Mouse (Mus musculus) hindbrain, embryonic 16.5 days (tissue): ENCODE data around the gene Pcdh9. TPM values are rescaled to one million over a fixed set of nuclear protein-coding genes. Genes with fewer than 3 reads are reported as not detected.

ENCODE experiments used
- ATAC-seq: fragments of 200-750 bp; cut with Nextera tagmentation; 2 replicates; pipeline ENCODE4 v1.8.0; 2017; ENCODE audit warnings: moderate TSS enrichment, moderate library complexity
- H3K27ac ChIP-seq: fragments of 300-500 bp; sonication (generic); 2 replicates; pipeline ENCODE4 v1.5.1; 2014; ENCODE audit warnings: low read depth, mild to moderate bottlenecking, control low read depth, low read length, moderate library complexity
- H3K27me3 ChIP-seq: fragments of 300-500 bp; sonication (generic); replicated peaks from 2 replicates; pipeline ENCODE4 v1.6.1; 2014; ENCODE audit warnings: low read length; ENCODE audit not compliant: control insufficient read depth, insufficient read depth
- H3K36me3 ChIP-seq: fragments of 300-500 bp; sonication (generic); 2 replicates; pipeline ENCODE4 v1.6.1; 2014; ENCODE audit warnings: mild to moderate bottlenecking, low read length, moderate library complexity, mixed read lengths; ENCODE audit not compliant: control insufficient read depth, insufficient read depth
- H3K4me1 ChIP-seq: fragments of 300-500 bp; sonication (generic); 2 replicates; pipeline ENCODE4 v1.6.1; 2014; ENCODE audit warnings: low read depth, low read length; ENCODE audit not compliant: control insufficient read depth, insufficient read depth
- H3K4me2 ChIP-seq: fragments of 300-500 bp; sonication (generic); 2 replicates; pipeline ENCODE4 v1.6.1; 2014; ENCODE audit warnings: mild to moderate bottlenecking, low read length, control low read depth, moderate library complexity
- H3K4me3 ChIP-seq: fragments of 300-500 bp; sonication (generic); 2 replicates; pipeline ENCODE4 v1.5.1; 2014; ENCODE audit warnings: mild to moderate bottlenecking, low read length, control low read depth, moderate library complexity
- H3K9ac ChIP-seq: fragments of 300-500 bp; sonication (generic); 2 replicates; pipeline ENCODE4 v1.6.1; 2014; ENCODE audit warnings: low read depth, mild to moderate bottlenecking, control low read depth, low read length, moderate library complexity
- H3K9me3 ChIP-seq: fragments of 300-500 bp; sonication (generic); 2 replicates; pipeline ENCODE4 v1.6.1; 2014; ENCODE audit warnings: mild to moderate bottlenecking, low read length, moderate library complexity; ENCODE audit not compliant: control insufficient read depth
- WGBS: fragments of 180-500 bp; shearing (Covaris S2); extraction: QIAGEN DNeasy Blood & Tissue Kit; methylation state at CpG from one replicate; pipeline ENCODE4 v1.1.7; 2014; 5-methylcytosine and 5-hydroxymethylcytosine counted together
- polyA plus RNA-seq: library from polyadenylated mRNA; unstranded; fragments of >200 nt; fragmentation: Nextera tagmentation; extraction: Ambion mirVana; gene quantifications from 2 replicates; pipeline ENCODE4 v1.2.1, GENCODE M21; 2015

Gene Pcdh9
- polyA plus RNA-seq, 1 experiment from 2014 or later: 232 TPM

- no peaks in the 10 kb centered on the region for H3K27me3 ChIP-seq
- no peaks in the 10 kb centered on the region for H3K9me3 ChIP-seq
- WGBS: 50% methylated on average over 6 of the region's 6 CpGs
- H3K27ac ChIP-seq: no peak overlapping the region
- ATAC-seq: no peak
- no peak overlapping the region for H3K9ac ChIP-seq
- H3K4me1 ChIP-seq: peaks cover 7% of the 10 kb centered on the region
- no peak overlapping the region for H3K4me2 ChIP-seq
- H3K4me3 ChIP-seq: no peak overlapping the region
- no peaks in the 10 kb centered on the region for H3K36me3 ChIP-seq
Observed at GRCm38 (mm10) chr14:93827159-93827558, 63.3 kb downstream of the Pcdh9 start.

DNA sequence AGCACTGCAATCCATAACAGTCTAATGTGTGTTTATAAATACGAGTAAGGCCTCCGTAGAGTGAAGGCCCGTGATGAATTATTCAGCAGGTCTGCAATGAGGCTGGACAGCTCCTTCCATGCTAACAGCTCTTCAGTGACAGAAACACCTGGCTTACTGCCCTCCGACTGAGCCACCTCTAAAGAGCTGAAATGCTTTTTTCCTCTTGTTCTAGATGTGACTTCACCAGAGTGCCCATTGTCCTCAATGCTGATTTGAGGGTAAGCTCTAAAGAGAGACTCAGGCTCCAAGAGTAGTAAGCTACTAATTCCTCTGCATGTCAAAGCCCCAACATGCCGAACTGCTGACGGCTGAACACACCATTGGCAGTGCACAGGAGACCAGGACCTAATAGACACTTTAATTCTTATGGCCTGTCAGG, 64.4 kb downstream of the Pcdh9 start:
- no peaks in the 10 kb centered on the region for H3K9me3 ChIP-seq
- WGBS: 23% methylated on average over 6 of the region's 6 CpGs
- H3K4me1 ChIP-seq: peaks cover 7% of the 10 kb centered on the region
- H3K27me3 ChIP-seq: no peaks in the 10 kb centered on the region
- no peak overlapping the region for H3K4me2 ChIP-seq
- H3K36me3 ChIP-seq: no peaks in the 10 kb centered on the region
- no peak overlapping the region for H3K4me3 ChIP-seq
- H3K9ac ChIP-seq: no peak overlapping the region
- peak; percentile 60 for ATAC-seq
- H3K27ac ChIP-seq: no peak overlapping the region

DNA sequence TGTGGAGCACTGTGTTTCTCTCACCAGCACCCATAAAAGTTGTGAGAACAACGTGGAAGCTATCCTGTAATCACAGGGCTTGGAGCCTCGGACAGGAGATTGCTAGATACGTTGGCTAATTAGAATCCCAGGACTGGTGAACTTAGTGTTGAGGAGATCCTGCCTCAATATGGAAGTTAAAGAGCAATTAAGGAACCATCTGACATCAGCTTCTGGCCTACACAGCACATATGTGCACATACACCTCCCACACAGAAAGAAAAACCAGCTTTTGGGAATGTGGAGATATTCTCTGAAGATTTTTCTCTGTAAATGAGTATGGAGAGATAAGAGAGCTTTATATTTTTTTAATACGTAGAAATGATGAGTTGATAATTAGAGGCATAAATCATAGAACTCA, 71.6 kb downstream of the Pcdh9 start:
- no peak for ATAC-seq
- no peaks in the 10 kb centered on the region for H3K27me3 ChIP-seq

GRCm38 (mm10) chr14:93817591-93817990, 72.9 kb downstream of the Pcdh9 start:
- Histone ChIP-seq H3K9ac (no peak overlapping the region), H3K9me3 (no peaks in the 10 kb centered on the region), H3K4me2 (no peak overlapping the region), H3K27me3 (no peaks in the 10 kb centered on the region), H3K36me3 (no peaks in the 10 kb centered on the region), H3K4me1 (peaks cover 2% of the 10 kb centered on the region; the same call in 1 of the 2 replicates), H3K4me3 (no peak overlapping the region), H3K27ac (no peak overlapping the region)
- WGBS: 35% methylated on average over 4 of the region's 4 CpGs
- ATAC-seq: no peak

More for the DNA sequence above, 71.6 kb downstream of the Pcdh9 start:
- peaks cover 2% of the 10 kb centered on the region; the same call in 1 of the 2 replicates for H3K4me1 ChIP-seq
- no peak overlapping the region for H3K4me2 ChIP-seq
- WGBS: 84% methylated on average over 4 of the region's 4 CpGs
- no peak overlapping the region for H3K27ac ChIP-seq
- H3K36me3 ChIP-seq: no peaks in the 10 kb centered on the region
- H3K9me3 ChIP-seq: no peaks in the 10 kb centered on the region
- no peak overlapping the region for H3K9ac ChIP-seq
- no peak overlapping the region for H3K4me3 ChIP-seq

GRCm38 (mm10) chr14:93794530-93794929, 95.9 kb downstream of the Pcdh9 start:
- Histone ChIP-seq H3K4me2 (no peak overlapping the region), H3K27ac (no peak overlapping the region), H3K9me3 (no peaks in the 10 kb centered on the region), H3K27me3 (no peaks in the 10 kb centered on the region), H3K4me3 (no peak overlapping the region), H3K9ac (no peak overlapping the region), H3K4me1 (no peaks in the 10 kb centered on the region), H3K36me3 (no peaks in the 10 kb centered on the region)
- WGBS: 74% methylated on average over 3 of the region's 3 CpGs
- ATAC-seq: no peak

- 65% methylated on average over 4 of the region's 4 CpGs for whole genome bisulfite sequencing
- H3K9ac ChIP-seq: no peak overlapping the region
- H3K27me3 ChIP-seq: no peaks in the 10 kb centered on the region
- H3K9me3 ChIP-seq: 0 out of 2 replicates have a peak, but pooled peaks cover 2% of the 10 kb centered on the region
- no peak overlapping the region for H3K27ac ChIP-seq
- H3K4me1 ChIP-seq: no peaks in the 10 kb centered on the region
- no peak overlapping the region for H3K4me3 ChIP-seq
- ATAC-seq: no peak
- no peaks in the 10 kb centered on the region for H3K36me3 ChIP-seq
- H3K4me2 ChIP-seq: no peak overlapping the region
Observed at GRCm38 (mm10) chr14:93786234-93786633, 104.2 kb downstream of the Pcdh9 start.

DNA sequence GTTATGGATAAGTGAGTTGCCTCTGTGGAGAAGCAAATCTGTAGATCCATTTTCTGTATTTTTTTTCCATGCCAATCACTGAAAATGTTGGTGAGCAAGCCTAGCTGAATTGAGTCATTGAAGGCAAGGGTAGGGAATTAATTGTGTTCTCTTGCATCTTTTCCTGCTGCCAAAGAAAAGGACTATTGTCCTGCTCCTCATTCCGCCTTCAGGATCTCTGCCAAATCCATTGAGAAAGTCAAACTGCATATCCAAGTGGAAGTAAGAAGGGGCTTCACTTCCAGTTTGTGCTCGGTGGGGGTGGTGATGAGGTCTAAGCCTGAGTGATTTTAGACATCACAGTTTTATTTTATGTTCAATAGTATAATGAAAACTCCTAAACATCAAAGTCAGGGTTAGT, 105.4 kb downstream of the Pcdh9 start:
- Histone ChIP-seq H3K27me3 (no peaks in the 10 kb centered on the region), H3K27ac (no peak overlapping the region), H3K9me3 (0 out of 2 replicates have a peak, but pooled peaks cover 2% of the 10 kb centered on the region), H3K4me3 (no peak overlapping the region), H3K4me2 (no peak overlapping the region), H3K4me1 (no peaks in the 10 kb centered on the region), H3K9ac (no peak overlapping the region), H3K36me3 (no peaks in the 10 kb centered on the region)
- 21% methylated on average over 2 of the region's 2 CpGs for WGBS
- ATAC-seq: peak; percentile 52

GRCm38 (mm10) chr14:93762855-93763254, 127.6 kb downstream of the Pcdh9 start:
- H3K36me3 ChIP-seq: no peaks in the 10 kb centered on the region
- H3K9ac ChIP-seq: no peak overlapping the region
- no peak overlapping the region for H3K4me3 ChIP-seq
- H3K27me3 ChIP-seq: no peaks in the 10 kb centered on the region
- no peak overlapping the region for H3K27ac ChIP-seq
- H3K4me1 ChIP-seq: no peaks in the 10 kb centered on the region
- no peak for ATAC-seq
- WGBS: 86% methylated on average over 2 of the region's 2 CpGs
- no peak overlapping the region for H3K4me2 ChIP-seq
- H3K9me3 ChIP-seq: no peaks in the 10 kb centered on the region

- WGBS: 63% methylated on average over 10 of the region's 10 CpGs
- Histone ChIP-seq H3K9me3 (no peaks in the 10 kb centered on the region), H3K27ac (no peak overlapping the region), H3K36me3 (no peaks in the 10 kb centered on the region), H3K27me3 (no peaks in the 10 kb centered on the region), H3K4me3 (no peak overlapping the region), H3K9ac (no peak overlapping the region), H3K4me1 (no peaks in the 10 kb centered on the region; the same call in 1 of the 2 replicates), H3K4me2 (no peak overlapping the region)
- peak; percentile 72 for ATAC-seq
Observed at GRCm38 (mm10) chr14:93734077-93734673, 156.3 kb downstream of the Pcdh9 start.
